Mouse (Mus musculus): ENCODE results near the gene Dusp5.

The Dusp5 gene

GRCm38 (mm10) chr19:53519549-53519948, 9.4 kb upstream of the Dusp5 start:
- no peak for DNase-seq

- peak; percentile 90 for DNase-seq
Measured at GRCm38 (mm10) chr19:53519981-53520380, 8.9 kb upstream of the Dusp5 start.

- DNase-seq = no peak
Measured at GRCm38 (mm10) chr19:53521137-53521795, 7.6 kb upstream of the Dusp5 start.

GRCm38 (mm10) chr19:53527480-53527879, 1.4 kb upstream of the Dusp5 start:
- no peak for DNase-seq

DNA sequence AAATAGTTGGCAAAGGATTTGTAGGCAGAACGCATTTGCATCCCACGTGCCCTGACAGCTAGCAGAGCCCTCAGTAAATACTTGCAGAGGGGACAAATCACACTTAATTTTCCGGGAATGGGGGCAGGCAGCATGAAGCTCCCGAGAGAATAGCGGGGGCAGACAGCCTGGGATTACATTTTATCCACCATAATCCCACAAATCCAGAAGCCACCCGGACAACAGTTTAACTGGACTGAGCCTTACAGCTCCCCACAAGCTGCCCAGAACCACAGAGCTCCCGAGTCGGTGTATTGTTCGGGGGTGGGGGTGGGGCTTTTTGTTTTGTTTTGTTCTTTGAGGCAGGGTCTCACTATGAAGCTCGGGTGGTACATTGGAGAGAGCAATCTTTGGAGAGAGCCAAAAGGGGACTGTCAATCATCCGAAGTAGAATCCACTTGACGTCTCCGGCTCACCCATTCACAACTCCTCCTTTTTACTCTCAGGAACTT, 733 bp upstream of the Dusp5 start:
- no peak for DNase-seq

DNA sequence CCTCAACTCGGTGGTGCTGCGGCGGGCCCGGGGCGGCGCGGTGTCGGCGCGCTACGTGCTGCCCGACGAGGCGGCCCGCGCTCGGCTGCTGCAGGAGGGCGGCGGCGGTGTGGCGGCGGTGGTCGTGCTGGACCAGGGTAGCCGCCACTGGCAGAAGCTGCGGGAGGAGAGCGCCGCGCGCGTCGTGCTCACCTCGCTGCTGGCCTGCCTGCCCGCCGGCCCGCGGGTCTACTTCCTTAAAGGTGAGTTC, 471 bp downstream of the Dusp5 start:
- no peak for DNase-seq

- DNase-seq = peak; percentile 73
Measured at GRCm38 (mm10) chr19:53529705-53530562, 1.0 kb downstream of the Dusp5 start.

DNA sequence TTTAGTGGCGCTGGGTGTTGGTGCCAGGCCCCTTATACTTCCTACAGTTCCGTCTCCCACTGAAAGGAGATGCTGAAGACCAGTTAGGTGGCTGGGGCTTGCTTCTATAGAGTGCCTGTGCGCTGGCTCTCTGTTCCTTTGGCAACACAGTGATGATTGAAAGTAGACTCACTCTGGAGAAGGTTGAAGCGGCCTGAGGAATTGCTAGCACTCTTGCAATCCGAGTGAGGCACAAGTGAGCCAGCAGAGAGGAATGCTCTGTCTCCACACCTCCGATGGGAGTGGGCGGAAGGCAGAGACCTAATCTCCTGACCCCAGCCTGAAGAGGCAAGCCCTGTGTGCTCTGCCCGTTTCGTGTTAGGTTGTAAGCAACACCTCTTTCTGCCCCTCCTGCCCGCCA, 2.5 kb downstream of the Dusp5 start:
- DNase-seq = no peak

GRCm38 (mm10) chr19:53532021-53532420, 3.1 kb downstream of the Dusp5 start:
- no peak for DNase-seq

DNA sequence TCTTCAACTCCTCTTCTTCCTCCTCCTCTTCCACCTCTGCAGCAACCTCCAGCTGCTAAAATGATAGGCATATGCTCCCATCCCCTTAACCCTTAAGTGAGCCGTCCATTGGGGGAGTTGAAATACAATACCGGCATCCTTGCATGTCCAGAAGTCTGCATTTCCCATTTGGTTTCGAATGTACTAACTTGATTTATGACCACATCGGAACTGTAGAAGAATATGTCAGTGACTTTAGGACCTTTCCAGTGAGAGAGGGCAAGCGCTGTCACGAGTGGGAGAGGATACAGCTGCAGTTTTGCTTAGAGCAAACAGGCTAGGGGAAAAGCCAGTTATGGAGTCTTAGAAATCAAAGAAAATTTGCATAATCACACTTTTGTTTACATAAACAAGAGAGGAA, 3.8 kb downstream of the Dusp5 start:
- DNase-seq = no peak

GRCm38 (mm10) chr19:53533236-53533635, 4.3 kb downstream of the Dusp5 start:
- no peak for DNase-seq

DNA sequence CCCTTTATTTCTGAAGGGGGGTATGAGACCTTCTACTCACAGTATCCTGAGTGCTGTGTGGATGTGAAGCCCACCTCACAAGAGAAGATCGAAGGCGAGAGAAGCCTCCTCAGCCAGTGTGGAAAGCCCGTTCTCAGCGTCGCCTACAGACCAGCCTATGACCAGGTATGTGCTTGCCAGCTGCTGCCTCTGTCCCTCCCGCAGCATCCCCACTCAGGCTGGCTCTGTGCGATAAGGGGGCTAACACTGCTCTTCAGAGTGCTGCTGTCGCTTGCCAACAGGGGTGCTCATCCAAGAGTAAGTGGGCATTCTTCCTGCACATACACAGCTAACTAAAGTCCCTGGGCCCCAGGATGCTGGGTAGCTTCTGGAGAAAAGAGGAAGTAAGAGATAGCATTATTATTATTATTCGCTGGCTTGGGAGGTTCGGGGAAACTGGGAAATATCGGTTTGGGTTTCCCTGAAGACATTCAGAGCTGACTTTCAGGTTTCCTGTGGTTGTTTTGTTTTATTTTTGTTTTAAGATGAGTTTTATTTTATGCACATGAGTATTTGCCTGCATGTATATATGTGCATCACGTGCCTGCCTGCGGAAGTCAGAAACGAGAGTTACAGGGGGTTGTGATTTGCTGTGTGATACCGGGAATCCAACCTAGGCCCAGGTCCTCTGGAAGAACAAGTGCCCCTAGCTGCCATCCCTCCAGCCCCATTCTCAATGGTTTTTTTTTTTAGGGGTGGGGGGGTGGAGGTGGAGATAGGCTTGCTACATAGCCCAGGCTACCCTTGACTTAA, 5.1 kb downstream of the Dusp5 start:
- no peak for DNase-seq

DNA sequence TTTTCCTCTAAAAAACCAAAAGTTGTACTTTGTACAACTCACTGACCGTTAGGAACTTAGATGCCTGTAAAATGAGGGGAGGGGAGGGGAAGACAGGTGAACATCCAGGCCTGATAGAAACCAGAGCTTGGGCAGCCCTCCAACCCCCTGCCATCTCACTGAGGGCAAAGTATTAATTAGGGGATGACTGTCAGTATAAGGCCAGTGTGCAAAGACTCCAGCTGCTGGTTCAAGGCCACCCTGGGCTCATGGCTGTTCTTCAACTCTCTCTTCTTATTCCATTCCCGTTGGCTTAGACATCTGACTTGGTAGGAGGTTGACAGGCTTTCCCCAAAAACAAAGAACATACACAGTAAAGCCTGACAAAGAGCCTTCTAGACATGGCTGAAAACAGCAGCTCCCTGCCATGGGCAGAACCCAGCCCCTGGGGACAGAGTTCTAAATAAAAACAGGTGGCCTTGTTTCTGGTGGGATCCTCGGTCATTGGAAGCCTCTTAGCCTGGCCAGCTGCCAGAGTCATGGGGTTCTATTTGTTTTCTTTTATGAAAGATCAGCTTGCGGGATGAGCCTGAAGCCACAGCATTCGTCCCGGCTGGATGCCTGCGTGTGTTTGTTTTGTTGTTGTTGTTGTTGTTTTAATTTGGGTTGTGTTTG, 6.0 kb downstream of the Dusp5 start:
- DNase-seq = no peak

GRCm38 (mm10) chr19:53535421-53535820, 6.5 kb downstream of the Dusp5 start:
- no peak for DNase-seq

DNA sequence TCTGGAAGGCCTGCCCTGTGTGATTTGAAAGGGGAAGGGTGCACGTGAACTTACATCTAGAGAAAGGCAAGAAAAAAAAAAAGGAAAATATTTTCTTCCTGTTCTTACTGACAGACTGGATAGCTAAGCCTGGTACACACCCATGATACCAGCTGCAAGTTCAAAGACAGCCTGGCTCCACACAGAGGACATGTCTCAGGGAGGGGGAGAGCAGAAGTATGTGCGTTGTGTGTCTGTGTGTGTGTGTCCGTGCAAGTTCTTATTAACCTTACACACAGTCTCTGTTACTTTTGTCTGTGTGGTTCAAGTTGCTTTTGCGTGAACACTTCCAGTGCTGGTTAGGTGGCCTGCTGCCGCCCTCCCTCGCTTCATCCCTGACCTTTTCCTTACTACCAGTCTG, 7.3 kb downstream of the Dusp5 start:
- DNase-seq = no peak

DNA sequence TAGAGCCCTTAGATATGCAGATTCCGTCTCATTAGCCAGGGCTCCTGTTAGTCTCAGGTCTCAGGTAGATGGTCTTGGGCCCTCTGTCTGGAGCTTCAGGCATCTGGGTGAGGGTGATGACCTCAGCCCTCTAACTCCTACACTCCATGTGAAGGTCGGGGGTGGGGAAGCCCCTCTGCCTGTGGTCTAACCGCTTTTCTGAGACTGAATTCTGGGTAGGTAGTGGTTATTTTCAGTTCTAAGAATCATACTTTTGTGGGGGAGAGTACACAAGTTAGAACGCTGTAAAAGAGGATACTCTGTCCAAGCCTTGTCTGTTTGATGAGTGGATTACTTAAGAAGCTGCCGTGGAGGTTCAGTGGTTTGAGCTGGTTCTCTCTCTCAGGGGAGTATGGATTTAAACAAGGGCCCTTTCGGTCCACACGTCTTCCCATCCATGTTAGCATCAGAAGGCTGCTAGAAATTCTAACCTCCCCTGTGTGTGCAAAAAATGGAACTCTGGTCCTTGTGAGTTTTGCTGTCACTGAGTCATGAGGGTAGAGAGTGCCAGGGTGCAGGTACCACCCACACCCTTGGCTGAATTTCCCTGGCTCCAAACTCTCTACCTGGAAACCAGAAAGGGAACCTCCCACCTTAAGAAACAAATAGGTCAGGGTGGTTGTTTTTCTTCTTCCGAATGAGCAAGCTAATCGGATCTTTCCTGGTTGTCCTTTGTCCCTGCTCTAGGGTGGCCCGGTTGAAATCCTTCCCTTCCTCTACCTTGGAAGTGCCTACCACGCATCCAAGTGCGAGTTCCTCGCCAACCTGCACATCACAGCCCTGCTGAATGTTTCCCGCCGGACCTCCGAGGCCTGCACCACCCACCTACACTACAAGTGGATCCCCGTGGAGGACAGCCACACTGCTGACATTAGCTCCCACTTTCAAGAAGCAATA, 8.1 kb downstream of the Dusp5 start:
- peak; percentile 54 for DNase-seq

DNA sequence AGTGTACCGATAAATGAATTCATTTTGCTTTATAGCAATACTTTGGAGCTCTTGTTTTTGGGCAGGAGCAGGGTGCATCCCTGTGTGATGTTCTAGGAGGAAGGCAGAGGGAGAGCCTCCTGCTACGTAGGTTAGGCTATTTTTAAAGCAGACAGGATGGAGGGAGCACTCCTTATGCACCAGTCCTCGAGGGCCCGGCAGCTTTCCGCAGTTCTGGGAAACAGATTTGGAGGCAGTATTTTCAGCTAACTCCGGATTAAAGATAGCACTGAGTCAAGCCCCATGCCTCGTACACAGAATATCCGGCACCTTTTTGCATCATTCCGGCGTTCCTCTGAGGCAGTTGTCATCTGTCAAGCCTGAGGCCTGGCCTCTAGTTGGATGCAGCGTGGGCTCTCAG, 9.1 kb downstream of the Dusp5 start:
- peak; percentile 3 for DNase-seq

DNA sequence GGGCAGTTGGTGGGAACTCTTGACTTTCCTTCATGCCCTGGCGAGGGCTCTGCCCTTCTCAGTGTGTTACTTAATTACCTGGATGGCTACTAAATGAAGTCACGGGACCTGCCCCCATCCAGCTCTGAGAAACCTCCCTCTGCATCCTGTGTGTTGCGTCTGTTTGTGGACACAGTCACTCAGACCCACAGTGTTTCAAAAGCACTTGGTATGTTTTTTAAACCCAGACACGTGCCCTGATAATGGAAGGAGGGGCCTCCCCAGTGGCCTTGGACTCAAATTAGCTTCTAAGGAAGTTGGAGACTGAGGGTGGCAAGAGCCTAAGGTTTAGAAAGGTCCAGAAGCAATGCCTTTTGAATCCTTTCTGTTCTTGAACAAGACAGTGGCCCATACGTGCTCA, 9.9 kb downstream of the Dusp5 start:
- DNase-seq = no peak

- no peak for DNase-seq
Measured at GRCm38 (mm10) chr19:53539296-53539695, 10.4 kb downstream of the Dusp5 start.

- DNase-seq = no peak
Measured at GRCm38 (mm10) chr19:53543602-53544001, 14.7 kb downstream of the Dusp5 start.

GRCm38 (mm10) chr19:53544923-53545561, 16.1 kb downstream of the Dusp5 start:
- DNase-seq = no peak

DNA sequence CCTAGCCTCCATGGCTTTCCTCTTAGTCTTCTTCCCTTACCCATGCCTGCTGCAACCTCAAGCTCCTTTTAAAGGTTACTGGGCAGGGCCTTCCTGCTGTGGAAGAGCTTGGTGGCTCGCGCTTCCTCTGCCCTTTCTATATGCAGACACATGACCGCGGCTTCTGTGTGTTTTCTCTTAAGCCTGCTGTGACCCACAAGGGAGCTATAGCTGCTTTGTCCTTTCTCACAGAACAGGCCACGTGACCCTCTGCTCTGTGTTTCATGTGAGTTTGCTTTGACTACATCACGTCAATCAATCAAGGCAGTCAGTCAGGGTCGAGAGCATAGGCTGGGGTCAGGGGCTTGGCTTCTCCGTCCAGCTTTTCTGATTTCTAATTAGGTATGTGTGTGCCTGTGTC, 18.7 kb downstream of the Dusp5 start:
- DNase-seq = no peak
